Mouse (Mus musculus) neutrophil, adult 83 days (primary cell): ENCODE results near the gene Fgfr2. TPM values are rescaled to one million over a fixed set of nuclear protein-coding genes. Genes with fewer than 3 reads are reported as not detected.

Experiments used
- total RNA-seq, 2 experiments: library from RNA; stranded (reverse); gene quantifications; one replicate each; pipeline ENCODE4 v1.2.4; 2023

Fgfr2 gene
- total RNA-seq, 2 experiments from 2014 or later = 0.57 to 0.82 TPM

Other genes with a start within 250 kb of the Fgfr2 start
- 10 to 100 TPM; 30.3 to 31.5 TPM for gene Zranb1, start 192.2 kb downstream of the Fgfr2 start, total RNA-seq
- gene Ctbp2, start 1.0 kb upstream of the Fgfr2 start, total RNA-seq = 10 to 100 TPM; 45.8 to 54.8 TPM